8 mouse cellular contexts compared by ENCODE assay signal in genomic region chr9:107986376-107986775, GRCm38 (mm10). TPM values are rescaled to one million over a fixed set of nuclear protein-coding genes. Genes with fewer than 3 reads are reported as not detected.
DNase-seq lines count a peak whose midpoint lies in the region; ATAC-seq and TF ChIP-seq lines count a peak whose summit lies in the region.

No protein-coding gene starts in this region.

- no peaks in the 10 kb centered on the region for H3K27me3 ChIP-seq in embryonic facial prominence, embryonic 13.5 days
- no peaks in the 10 kb centered on the region for H3K27me3 ChIP-seq in liver, adult 2 months (ENCODE audit: control insufficient read depth, insufficient read depth, low read length)
- no peaks in the 10 kb centered on the region for H3K27me3 ChIP-seq in splenic B cell, adult 2 months (ENCODE audit: control insufficient read depth, insufficient read depth, low read length, poor library complexity, severe bottlenecking)

- ATAC-seq in embryonic facial prominence, embryonic 13.5 days (ENCODE audit: insufficient number of reproducible peaks, insufficient read depth, low FRiP score, low TSS enrichment, low read depth) = no peak
- peak; percentile 64 for ATAC-seq in monocyte, adult 5-6 weeks (replicated peaks; ENCODE audit: insufficient number of reproducible peaks, low FRiP score, low TSS enrichment, poor library complexity, severe bottlenecking)

- no peak for TF ChIP-seq POLR2A in liver, adult 2 months (IDR thresholded peaks at IDR 0.05; ENCODE audit: extremely low read depth, insufficient read depth, low read length)

- no peaks in the 10 kb centered on the region for H3K9me3 ChIP-seq in embryonic facial prominence, embryonic 13.5 days

- H3K4me1 ChIP-seq in embryonic facial prominence, embryonic 13.5 days = peaks cover 49% of the 10 kb centered on the region
- H3K4me1 ChIP-seq in liver, adult 2 months (ENCODE audit: control insufficient read depth, insufficient read depth, low read length) = peaks cover 7% of the 10 kb centered on the region; the same call in 1 of the 2 replicates

- H3K4me2 ChIP-seq in embryonic facial prominence, embryonic 13.5 days = peak overlapping the region; percentile 89

- TF ChIP-seq CTCF in liver, adult 2 months (IDR thresholded peaks at IDR 0.05; ENCODE audit: low read depth, low read length) = peak; percentile 97

- H3K27ac ChIP-seq in embryonic facial prominence, embryonic 13.5 days = peak overlapping the region; percentile 100
- H3K27ac ChIP-seq in liver, adult 2 months (replicated peaks; ENCODE audit: insufficient read depth, low read depth, low read length) = no peak overlapping the region

- no peaks in the 10 kb centered on the region for H3K36me3 ChIP-seq in embryonic facial prominence, embryonic 13.5 days
- no peaks in the 10 kb centered on the region for H3K36me3 ChIP-seq in liver, adult 2 months (ENCODE audit: control insufficient read depth, insufficient read depth, low read length)
- H3K36me3 ChIP-seq in splenic B cell, adult 2 months (ENCODE audit: control insufficient read depth, insufficient read depth, low read length, poor library complexity, severe bottlenecking) = no peaks in the 10 kb centered on the region; the same call in 1 of the 2 replicates

- H3K4me3 ChIP-seq in embryonic facial prominence, embryonic 13.5 days = peak overlapping the region; percentile 80
- 0 out of 2 replicates have a peak overlapping the region, but pooled peaks have one; percentile 21 for H3K4me3 ChIP-seq in liver, adult 2 months (ENCODE audit: insufficient read depth, low read depth, low read length)

- DNase-seq in 3134 (ENCODE audit: extremely low read depth, insufficient read length, low spot score) = peak; percentile 62
- DNase-seq in adrenal gland, postnatal 10 days = peak; percentile 89
- DNase-seq in heart, adult 9 months (ENCODE audit: low spot score in 2 of 2) = peak; percentile 81 to 85
- peak; percentile 82 for DNase-seq in kidney, adult 9 months
- DNase-seq in liver, adult 2 months (ENCODE audit: extremely low read depth, low read depth, low spot score) = peak; percentile 52
- peak; percentile 88 for DNase-seq in splenic B cell, adult 2 months (ENCODE audit: low read depth, low spot score)

- peak overlapping the region; percentile 90; the same call in 1 of the 2 replicates for H3K9ac ChIP-seq in embryonic facial prominence, embryonic 13.5 days
- no peak overlapping the region for H3K9ac ChIP-seq in liver, adult 2 months (ENCODE audit: low read depth, low read length)

- no peaks in the 10 kb centered on the region for H3K79me2 ChIP-seq in liver, adult 2 months (ENCODE audit: control insufficient read depth, insufficient read depth, low read length)

- WGBS in embryonic facial prominence, embryonic 13.5 days = 3% methylated on average over 18 of the region's 18 CpGs
- 8% methylated on average over 18 of the region's 18 CpGs for WGBS in liver, adult 2 months

RNA-seq across cellular contexts. Expression of gene Inka1, which starts 0.7 kb away (rescaled TPM):
- total RNA-seq in adrenal gland, postnatal 10 days (2021) = 10 to 100 TPM; 18.6 to 18.7 TPM
- 79.2 and 86.1 TPM in 2 replicates for polyA plus RNA-seq in embryonic facial prominence, embryonic 13.5 days (2015; fragmentation: Nextera tagmentation; extraction: Ambion mirVana)
- total RNA-seq in liver, adult 2 months (2014; rRNA removed) = 0.87 and 1.3 TPM in 2 replicates
- 1.1 and 1.7 TPM in 2 replicates for polyA plus RNA-seq in liver, adult 2 months (2012; rRNA removed)
- 3.7 to 14.4 TPM (median 10.5 TPM) in 3 replicates for total RNA-seq in monocyte, adult 5-6 weeks (2017)

RNA-seq across cellular contexts. Expression of gene Gm20661, which starts 3.5 kb away (rescaled TPM):
- total RNA-seq in adrenal gland, postnatal 10 days (2021) = under 1 TPM; 0.48 to 0.85 TPM
- polyA plus RNA-seq in embryonic facial prominence, embryonic 13.5 days (2015; fragmentation: Nextera tagmentation; extraction: Ambion mirVana) = 7.2 and 9.9 TPM in 2 replicates
- total RNA-seq in liver, adult 2 months (2014; rRNA removed) = not detected in 2 replicates
- 0.10 TPM in 1 of 2 replicates, not detected in the other for polyA plus RNA-seq in liver, adult 2 months (2012; rRNA removed)
- total RNA-seq in monocyte, adult 5-6 weeks (2017) = not detected in 3 replicates

RNA-seq across cellular contexts. Expression of gene Cdhr4, which starts 5.9 kb away (rescaled TPM):
- 1 to 10 TPM; 1.7 to 2.6 TPM for total RNA-seq in adrenal gland, postnatal 10 days (2021)
- polyA plus RNA-seq in embryonic facial prominence, embryonic 13.5 days (2015; fragmentation: Nextera tagmentation; extraction: Ambion mirVana) = 13.0 and 14.5 TPM in 2 replicates
- not detected in 2 replicates for total RNA-seq in liver, adult 2 months (2014; rRNA removed)
- polyA plus RNA-seq in liver, adult 2 months (2012; rRNA removed) = 0.19 and 0.44 TPM in 2 replicates
- 2.8 TPM in 1 of 3 replicates, not detected in the others for total RNA-seq in monocyte, adult 5-6 weeks (2017)

RNA-seq across cellular contexts. Expression of gene Gm20662, which starts 9.8 kb away (rescaled TPM):
- total RNA-seq in adrenal gland, postnatal 10 days (2021) = 1 to 10 TPM; 1.1 to 1.6 TPM
- polyA plus RNA-seq in embryonic facial prominence, embryonic 13.5 days (2015; fragmentation: Nextera tagmentation; extraction: Ambion mirVana) = 0.58 and 1.3 TPM in 2 replicates
- total RNA-seq in liver, adult 2 months (2014; rRNA removed) = 1.7 TPM in 1 of 2 replicates, not detected in the other
- 0.44 and 0.76 TPM in 2 replicates for polyA plus RNA-seq in liver, adult 2 months (2012; rRNA removed)
- total RNA-seq in monocyte, adult 5-6 weeks (2017) = 1.5 to 2.6 TPM in 2 of 3 replicates, not detected in the other

RNA-seq across cellular contexts. Expression of gene Uba7, which starts 11.1 kb away (rescaled TPM):
- 10 to 100 TPM; 19.0 to 22.5 TPM for total RNA-seq in adrenal gland, postnatal 10 days (2021)
- 25.7 and 28.1 TPM in 2 replicates for polyA plus RNA-seq in embryonic facial prominence, embryonic 13.5 days (2015; fragmentation: Nextera tagmentation; extraction: Ambion mirVana)
- 16.4 and 22.0 TPM in 2 replicates for total RNA-seq in liver, adult 2 months (2014; rRNA removed)
- 19.3 and 30.6 TPM in 2 replicates for polyA plus RNA-seq in liver, adult 2 months (2012; rRNA removed)
- total RNA-seq in monocyte, adult 5-6 weeks (2017) = 40.1 to 97.0 TPM (median 50.1 TPM) in 3 replicates
